Mouse (Mus musculus): ENCODE results near the gene Nav2.
A peak's percentile ranks its signal among the peaks of the same experiment; 100 is the strongest.

The Nav2 gene

GRCm38 (mm10) chr7:49012027-49012426, 103.5 kb downstream of the Nav2 start:
- no peak for DNase-seq

- no peak for DNase-seq
Observed at GRCm38 (mm10) chr7:49014480-49014879, 106.0 kb downstream of the Nav2 start.

- DNase-seq = no peak
Observed at GRCm38 (mm10) chr7:49015297-49015696, 106.8 kb downstream of the Nav2 start.

- no peak for DNase-seq
Observed at GRCm38 (mm10) chr7:49016088-49016487, 107.6 kb downstream of the Nav2 start.

- no peak for DNase-seq
Observed at GRCm38 (mm10) chr7:49017794-49018193, 109.3 kb downstream of the Nav2 start.

- DNase-seq = no peak
Observed at GRCm38 (mm10) chr7:49018478-49018914, 110.0 kb downstream of the Nav2 start.

- no peak for DNase-seq
Observed at GRCm38 (mm10) chr7:49025026-49025815, 116.7 kb downstream of the Nav2 start.

- no peak for DNase-seq
Observed at GRCm38 (mm10) chr7:49025991-49026390, 117.5 kb downstream of the Nav2 start.

- no peak for DNase-seq
Observed at GRCm38 (mm10) chr7:49026466-49026865, 118.0 kb downstream of the Nav2 start.

- no peak for DNase-seq
Observed at GRCm38 (mm10) chr7:49029282-49030012, 120.9 kb downstream of the Nav2 start.

- DNase-seq = no peak
Observed at GRCm38 (mm10) chr7:49032216-49032615, 123.7 kb downstream of the Nav2 start.

- no peak for DNase-seq
Observed at GRCm38 (mm10) chr7:49034253-49034652, 125.7 kb downstream of the Nav2 start.

GRCm38 (mm10) chr7:49040163-49040562, 131.6 kb downstream of the Nav2 start:
- DNase-seq = no peak

- DNase-seq = no peak
Observed at GRCm38 (mm10) chr7:49041334-49042070, 133.0 kb downstream of the Nav2 start.

GRCm38 (mm10) chr7:49045499-49046346, 137.2 kb downstream of the Nav2 start:
- DNase-seq = no peak

GRCm38 (mm10) chr7:49046347-49046989, 138.0 kb downstream of the Nav2 start:
- DNase-seq = no peak

GRCm38 (mm10) chr7:49047336-49047735, 138.8 kb downstream of the Nav2 start:
- DNase-seq = no peak

GRCm38 (mm10) chr7:49052871-49053618, 144.5 kb downstream of the Nav2 start:
- DNase-seq = no peak

- DNase-seq = peak; percentile 30
Observed at GRCm38 (mm10) chr7:49055273-49055672, 146.8 kb downstream of the Nav2 start.

- no peak for DNase-seq
Observed at GRCm38 (mm10) chr7:49058304-49059012, 149.9 kb downstream of the Nav2 start.

Data from right cerebral cortex, postnatal 14 days (tissue).